Mouse (Mus musculus) lung, postnatal 36 days (tissue): ENCODE data around the gene Ccdc96.
A peak's percentile ranks its signal among the peaks of the same experiment; 100 is the strongest.

ENCODE experiments used
- DNase-seq: peaks from one replicate; pipeline ENCODE4 v3.0.0; 2022; ENCODE audit warnings: mixed read lengths

Gene Ccdc96

GRCm38 (mm10) chr5:36526921-36527320 is 42.5 kb downstream of the Ccdc96 start:
- DNase-seq = no peak

DNA sequence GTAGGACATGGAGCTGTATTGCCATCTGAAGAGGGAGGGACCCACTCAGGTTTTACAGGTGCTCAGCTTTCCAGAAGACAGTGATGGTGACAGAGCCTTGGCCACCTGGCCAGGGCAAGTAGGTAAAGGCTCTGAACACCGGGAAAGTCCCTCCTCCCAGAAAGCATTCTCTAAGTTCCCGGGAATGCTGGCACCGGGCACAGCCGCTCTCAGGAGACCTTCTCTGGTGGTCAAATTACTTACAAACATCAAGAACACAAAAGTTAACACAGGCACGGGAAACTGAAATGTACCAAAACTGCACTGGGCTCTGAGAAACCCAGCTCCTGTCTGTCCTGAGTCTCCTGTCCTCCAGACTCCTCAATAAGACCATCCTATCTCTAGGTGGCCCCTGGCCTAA is 45.3 kb downstream of the Ccdc96 start:
- DNase-seq = no peak

DNA sequence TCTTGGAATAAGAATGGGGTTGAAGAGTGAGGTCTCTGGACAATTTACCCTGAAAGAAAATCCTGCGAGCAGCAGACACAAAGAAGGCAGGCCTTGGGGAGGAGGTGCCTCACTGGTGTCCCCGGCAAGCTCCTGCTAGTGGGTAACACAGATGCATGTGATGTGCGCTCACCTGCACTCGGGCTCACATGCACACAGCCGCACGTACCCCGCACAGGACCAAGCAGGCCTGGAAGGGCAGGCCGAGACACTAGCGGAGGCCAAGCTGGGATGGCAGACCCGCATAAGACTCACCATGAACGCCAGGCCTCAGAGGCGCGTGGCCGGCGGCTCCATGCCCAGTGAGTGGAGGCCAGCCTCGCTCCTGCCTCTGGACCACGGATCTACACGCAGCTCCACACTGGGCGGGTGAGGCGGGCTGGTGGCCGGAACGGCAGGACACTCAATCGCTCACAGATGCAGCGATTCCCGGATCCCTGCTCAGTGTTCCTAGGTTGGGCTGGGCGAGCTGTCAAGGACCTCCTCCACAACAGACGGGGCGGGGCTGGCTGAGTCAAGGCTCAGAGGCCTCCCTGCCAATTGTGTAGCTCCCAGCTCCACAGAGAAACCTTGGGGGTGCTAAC is 45.9 kb downstream of the Ccdc96 start:
- DNase-seq = peak; percentile 97

GRCm38 (mm10) chr5:36534455-36535030 is 50.2 kb downstream of the Ccdc96 start:
- DNase-seq = no peak

DNA sequence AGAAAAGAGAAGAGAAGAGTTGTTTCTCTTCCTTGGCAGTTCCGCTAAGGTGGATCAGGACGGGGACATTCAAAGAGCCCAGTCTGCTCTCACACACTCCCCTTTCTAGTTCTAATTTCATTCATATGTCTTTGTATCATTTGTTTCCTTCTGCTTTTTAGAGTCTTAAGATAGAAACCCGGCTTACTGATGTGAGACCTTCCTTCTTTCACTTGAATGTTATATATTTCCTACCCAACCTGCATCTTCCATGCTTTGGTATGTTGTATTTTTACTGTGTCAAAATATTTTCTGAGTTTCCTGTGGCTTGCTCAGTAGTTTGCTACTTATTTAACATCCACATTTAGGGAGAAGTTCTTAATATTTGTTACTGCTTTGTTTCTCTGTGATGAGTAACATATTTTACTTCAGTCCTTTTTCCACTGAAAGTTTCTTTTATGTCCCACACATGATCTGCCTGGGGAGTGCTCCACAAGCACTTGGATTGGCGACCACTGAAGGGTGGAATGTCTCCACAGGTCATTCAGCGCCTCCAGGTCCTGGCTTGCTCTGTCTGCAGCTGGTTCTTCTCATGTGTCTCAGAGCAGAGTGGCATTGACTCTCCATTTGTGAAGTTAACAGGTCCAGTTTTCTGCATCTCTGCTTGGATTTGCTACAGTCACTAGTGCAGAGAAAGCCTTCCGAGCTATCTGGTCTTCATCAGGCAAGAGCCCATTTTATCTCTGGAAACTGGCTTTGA is 51.2 kb downstream of the Ccdc96 start:
- DNase-seq = no peak

GRCm38 (mm10) chr5:36536424-36536823 is 52.0 kb downstream of the Ccdc96 start:
- DNase-seq = no peak
